Mouse (Mus musculus) ES-E14 (cell line): ENCODE data around the gene Dennd2c. TPM values are rescaled to one million over a fixed set of nuclear protein-coding genes. Genes with fewer than 3 reads are reported as not detected.

Source experiments
- DNase-seq: peaks from one replicate; pipeline ENCODE4 v3.0.0-alpha.2; 2013; ENCODE audit warnings: low read depth, low spot score
- H3K27ac ChIP-seq: 2 replicates; pipeline ENCODE4 v1.5.1; 2012; ENCODE audit warnings: low read depth, mild to moderate bottlenecking, low read length, moderate library complexity, mixed read lengths; ENCODE audit not compliant: poor library complexity, insufficient read depth, severe bottlenecking
- H3K36me3 ChIP-seq: 2 replicates; pipeline ENCODE4 v1.6.1; 2012; ENCODE audit warnings: mild to moderate bottlenecking, low read length, moderate library complexity, mixed read lengths; ENCODE audit not compliant: control insufficient read depth, poor library complexity, insufficient read depth, severe bottlenecking
- H3K4me1 ChIP-seq, 2 experiments: fragments of 150-350 bp in 1 of 2; sonication (generic) in 1 of 2; 2 replicates each; pipeline ENCODE4 v1.6.1; 2012; ENCODE audit warnings: low read length in 2 of 2, mild to moderate bottlenecking in 1 of 2, mixed read lengths in 1 of 2; ENCODE audit not compliant: control insufficient read depth in 2 of 2, insufficient read depth in 2 of 2, poor library complexity in 1 of 2
- H3K4me3 ChIP-seq, 2 experiments: fragments of 150-350 bp in 1 of 2; sonication (generic) in 1 of 2; 2 replicates each; pipeline ENCODE4 v1.5.1; 2012; ENCODE audit warnings: low read length in 2 of 2, low read depth in 1 of 2, mild to moderate bottlenecking in 1 of 2, mixed read lengths in 1 of 2; ENCODE audit not compliant: insufficient read depth in 1 of 2, poor library complexity in 1 of 2, severe bottlenecking in 1 of 2
- H3K9ac ChIP-seq: 2 replicates; pipeline ENCODE4 v1.6.1; 2012; ENCODE audit warnings: low read depth, mild to moderate bottlenecking, low read length, mixed read lengths; ENCODE audit not compliant: poor library complexity, insufficient read depth, severe bottlenecking
- H3K9me3 ChIP-seq: fragments of 150-350 bp; sonication (generic); 2 replicates; pipeline ENCODE4 v1.6.1; 2012; ENCODE audit warnings: low read depth, mild to moderate bottlenecking, low read length; ENCODE audit not compliant: control insufficient read depth, insufficient read depth
- CHD2 ChIP-seq: IDR thresholded peaks from 2 replicates; pipeline ENCODE4 v1.6.1; 2014; ENCODE audit warnings: mild to moderate bottlenecking, low read depth, low read length, inconsistent platforms
- HCFC1 ChIP-seq: IDR thresholded peaks from 2 replicates; pipeline ENCODE4 v1.6.1; 2012; ENCODE audit warnings: low read length, inconsistent platforms, borderline replicate concordance; ENCODE audit not compliant: insufficient read depth
- MAFK ChIP-seq: IDR thresholded peaks from 2 replicates; pipeline ENCODE4 v1.6.1; 2014; ENCODE audit warnings: mild to moderate bottlenecking, low read depth, low read length, inconsistent platforms; ENCODE audit not compliant: insufficient read depth
- ZC3H11A ChIP-seq: IDR thresholded peaks from 2 replicates; pipeline ENCODE4 v1.6.1; 2012; ENCODE audit warnings: low read depth, mild to moderate bottlenecking, inconsistent platforms, low read length, borderline replicate concordance
- ZNF384 ChIP-seq: IDR thresholded peaks from 2 replicates; pipeline ENCODE4 v1.6.1; 2012; ENCODE audit warnings: low read depth, low read length, inconsistent platforms
- in situ Hi-C, 2 experiments: fragments of 600-800 bp; cut with MboI; formaldehyde crosslinking; loops; one replicate each; pipeline ENCODE4 v1.15.1; 2025; ENCODE audit warnings: low sequenced_read_pairs in 2 of 2, inconsistent platforms in 1 of 2; ENCODE audit not compliant: unreplicated experiment in 2 of 2
- total RNA-seq: library from RNA; depleted of rRNA; stranded (reverse); fragments of 300-350 nt; gene quantifications from 2 replicates; pipeline ENCODE4 v1.2.3, GENCODE M21; 2012

Gene Dennd2c
- total RNA-seq, 1 experiment: 29.9 TPM

DNA sequence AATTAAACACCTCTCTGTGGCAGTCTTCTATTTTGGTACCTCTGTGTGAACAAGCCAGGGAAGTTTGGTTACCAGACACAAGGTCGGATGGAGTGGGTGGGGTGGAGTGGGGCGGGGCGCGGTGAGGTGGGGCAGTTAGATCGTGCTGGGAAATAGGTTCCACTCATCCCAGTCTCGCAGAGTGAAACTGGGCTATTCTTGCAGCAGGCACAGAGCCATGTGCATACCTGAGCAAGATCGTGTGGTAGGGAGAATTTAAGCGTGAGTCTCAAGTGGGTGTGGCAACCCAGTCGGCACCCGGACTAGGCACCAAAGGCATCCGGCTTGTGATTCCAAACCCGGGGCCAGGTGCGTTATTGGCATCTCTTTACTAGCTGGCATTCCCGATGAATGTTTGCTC, 495 bp upstream of the Dennd2c start:
- Histone ChIP-seq H3K9me3 (no peaks in the 10 kb centered on the region), H3K4me3 (peak overlapping the region; percentile 92 to 94), H3K27ac (no peak overlapping the region), H3K9ac (peak overlapping the region; percentile 65), H3K4me1 (peaks cover 2 to 3% of the 10 kb centered on the region in 2 experiments; a peak in 3 of 4 replicates), H3K36me3 (no peaks in the 10 kb centered on the region)
- no peak for DNase-seq
- TF ChIP-seq HCFC1 (no peak), CHD2 (no peak)
- in situ Hi-C loops: no loop called here

- DNase-seq: no peak
- in situ Hi-C loops: no loop called here
- peak overlapping the region; percentile 79 for H3K27ac ChIP-seq
- peaks cover 5 to 21% of the 10 kb centered on the region in 2 experiments for H3K4me1 ChIP-seq
- peak overlapping the region in 1 of 2 experiments; percentile 39; a peak in 2 of 4 replicates for H3K4me3 ChIP-seq
- no peaks in the 10 kb centered on the region; the same call in 1 of the 2 replicates for H3K36me3 ChIP-seq
- TF ChIP-seq ZNF384 (no peak), MAFK (peak; percentile 63; the same call in 1 of the 2 replicates)
- peak overlapping the region; percentile 14; the same call in 1 of the 2 replicates for H3K9ac ChIP-seq
- H3K9me3 ChIP-seq: no peaks in the 10 kb centered on the region
Measured at GRCm38 (mm10) chr3:103107565-103108240, 5.3 kb downstream of the Dennd2c start.

DNA sequence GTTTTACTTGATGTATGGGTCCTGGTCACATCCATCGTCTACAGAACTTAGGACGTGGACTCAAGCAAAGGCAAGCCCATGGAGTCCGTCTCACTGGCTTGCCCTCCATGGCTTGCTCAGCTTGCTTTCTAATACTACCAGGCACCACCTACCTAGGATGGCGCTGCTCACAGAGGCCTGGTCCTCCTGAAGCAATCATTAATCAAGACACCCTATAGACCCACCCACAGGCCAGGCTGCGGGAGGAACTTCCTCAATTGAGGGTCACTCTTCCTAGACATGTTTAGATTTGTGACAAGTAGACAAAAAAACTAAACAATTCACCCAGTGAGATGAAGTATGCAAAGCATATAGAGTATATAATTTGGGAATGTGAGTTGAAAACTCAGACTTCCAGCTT, 9.8 kb downstream of the Dennd2c start:
- TF ChIP-seq ZNF384 (no peak), ZC3H11A (no peak), CHD2 (no peak), MAFK (no peak), HCFC1 (no peak)
- in situ Hi-C loops: no loop called here

GRCm38 (mm10) chr3:103123636-103124035, 21.2 kb downstream of the Dennd2c start:
- Histone ChIP-seq H3K4me1 (peaks cover 11 to 15% of the 10 kb centered on the region in 2 experiments; a peak in 2 of 4 replicates), H3K9me3 (no peaks in the 10 kb centered on the region), H3K4me3 (no peak overlapping the region), H3K36me3 (no peaks in the 10 kb centered on the region), H3K9ac (no peak overlapping the region), H3K27ac (no peak overlapping the region)
- no peak for TF ChIP-seq HCFC1
- no peak for TF ChIP-seq CHD2
- TF ChIP-seq ZC3H11A: no peak
- TF ChIP-seq ZNF384: no peak
- no peak for TF ChIP-seq MAFK
- no peak for DNase-seq
- in situ Hi-C loops: no loop called here

More for the DNA sequence above, 9.8 kb downstream of the Dennd2c start:
- H3K36me3 ChIP-seq: no peaks in the 10 kb centered on the region; the same call in 1 of the 2 replicates
- H3K4me3 ChIP-seq: no peak overlapping the region
- no peak for DNase-seq
- H3K9me3 ChIP-seq: no peaks in the 10 kb centered on the region
- peaks cover 11 to 20% of the 10 kb centered on the region in 2 experiments; a peak in 3 of 4 replicates for H3K4me1 ChIP-seq
- H3K27ac ChIP-seq: no peak overlapping the region
- no peak overlapping the region for H3K9ac ChIP-seq

- no peaks in the 10 kb centered on the region for H3K9me3 ChIP-seq
- TF ChIP-seq CHD2 (no peak), ZNF384 (no peak), MAFK (no peak), ZC3H11A (0 out of 2 replicates have a peak, but pooled peaks have one; percentile 31), HCFC1 (no peak)
- H3K4me3 ChIP-seq: no peak overlapping the region
- H3K36me3 ChIP-seq: no peaks in the 10 kb centered on the region
- H3K9ac ChIP-seq: no peak overlapping the region
- in situ Hi-C loops: no loop called here
- DNase-seq: no peak
- H3K4me1 ChIP-seq: peaks cover 16 to 20% of the 10 kb centered on the region in 2 experiments
- peak overlapping the region; percentile 80; the same call in 1 of the 2 replicates for H3K27ac ChIP-seq
Measured at GRCm38 (mm10) chr3:103126138-103126537, 23.7 kb downstream of the Dennd2c start.
